Mouse (Mus musculus) cerebellum, adult 2 months (tissue): ENCODE data around the gene App.

ENCODE experiments used
- CTCF ChIP-seq: fragments of 200-500 bp; IDR thresholded peaks from 2 replicates; pipeline ENCODE4 v1.5.1; 2011; ENCODE audit warnings: low read depth, mild to moderate bottlenecking, control low read depth, low read length, moderate library complexity, borderline replicate concordance; ENCODE audit not compliant: insufficient read depth
- POLR2A ChIP-seq: fragments of 200-500 bp; IDR thresholded peaks from 2 replicates; pipeline ENCODE4 v1.6.1; 2011; ENCODE audit warnings: low read length, control low read depth, borderline replicate concordance; ENCODE audit not compliant: insufficient read depth

- TF ChIP-seq POLR2A (no peak), CTCF (no peak)
Measured at GRCm38 (mm10) chr16:85150902-85151301, 22.7 kb downstream of the App start.
